Mouse (Mus musculus): ENCODE results near the gene Ptgs1. TPM values are rescaled to one million over a fixed set of nuclear protein-coding genes. Genes with fewer than 3 reads are reported as not detected.

The Ptgs1 gene
- polyA plus RNA-seq, 1 experiment: 122 TPM

GRCm38 (mm10) chr2:36197919-36198881 is 32.0 kb upstream of the Ptgs1 start:
- H3K36me3 ChIP-seq (ENCODE audit: control insufficient read depth, insufficient read depth): no peaks in the 10 kb centered on the region
- H3ac ChIP-seq (ENCODE audit: control insufficient read depth, insufficient read length): no peak overlapping the region
- no peaks in the 10 kb centered on the region for H3K79me2 ChIP-seq (ENCODE audit: control insufficient read depth, insufficient read depth)
- H3K4me2 ChIP-seq (ENCODE audit: low read depth): no peak overlapping the region
- H3K27me3 ChIP-seq (ENCODE audit: control insufficient read depth, insufficient read depth, insufficient read length): no peaks in the 10 kb centered on the region
- TF ChIP-seq TCF3 (IDR thresholded peaks at IDR 0.05; ENCODE audit: insufficient read length, low read depth) (no peak), SRF (IDR thresholded peaks at IDR 0.05; ENCODE audit: control insufficient read depth, insufficient read length, low read depth) (no peak), POLR2A (IDR thresholded peaks at IDR 0.05; ENCODE audit: insufficient read length, low read depth) (no peak)
- no peak overlapping the region for H3K4me3 ChIP-seq

- Histone ChIP-seq H3ac (ENCODE audit: control insufficient read depth, insufficient read length) (no peak overlapping the region), H3K4me3 (no peak overlapping the region), H3K79me2 (ENCODE audit: control insufficient read depth, insufficient read depth) (no peaks in the 10 kb centered on the region), H3K4me2 (ENCODE audit: low read depth) (no peak overlapping the region), H3K27me3 (ENCODE audit: control insufficient read depth, insufficient read depth, insufficient read length) (no peaks in the 10 kb centered on the region), H3K36me3 (ENCODE audit: control insufficient read depth, insufficient read depth) (no peaks in the 10 kb centered on the region)
- TF ChIP-seq TCF12 (IDR thresholded peaks at IDR 0.05; ENCODE audit: insufficient read depth, poor library complexity, severe bottlenecking) (no peak), POLR2A (IDR thresholded peaks at IDR 0.05; ENCODE audit: insufficient read length, low read depth) (no peak), E2F4 (IDR thresholded peaks at IDR 0.05; ENCODE audit: insufficient read depth) (no peak), SRF (IDR thresholded peaks at IDR 0.05; ENCODE audit: control insufficient read depth, insufficient read length, low read depth) (no peak), REST (IDR thresholded peaks at IDR 0.05; ENCODE audit: insufficient read depth, insufficient read length) (no peak), POLR2AphosphoS2 (IDR thresholded peaks at IDR 0.05; ENCODE audit: insufficient read length, low read depth) (no peak), MAX (IDR thresholded peaks at IDR 0.05; ENCODE audit: low read depth) (no peak), USF1 (IDR thresholded peaks at IDR 0.05; ENCODE audit: low read depth) (no peak), TCF3 (IDR thresholded peaks at IDR 0.05; ENCODE audit: insufficient read length, low read depth) (no peak)
Measured at GRCm38 (mm10) chr2:36198882-36199262, 31.4 kb upstream of the Ptgs1 start.

GRCm38 (mm10) chr2:36200813-36201212 is 29.4 kb upstream of the Ptgs1 start:
- Histone ChIP-seq H3K4me2 (ENCODE audit: low read depth) (no peak overlapping the region), H3K4me3 (no peak overlapping the region), H3K79me2 (ENCODE audit: control insufficient read depth, insufficient read depth) (no peaks in the 10 kb centered on the region), H3ac (ENCODE audit: control insufficient read depth, insufficient read length) (no peak overlapping the region), H3K36me3 (ENCODE audit: control insufficient read depth, insufficient read depth) (no peaks in the 10 kb centered on the region), H3K27me3 (ENCODE audit: control insufficient read depth, insufficient read depth, insufficient read length) (no peaks in the 10 kb centered on the region)
- TF ChIP-seq E2F4 (IDR thresholded peaks at IDR 0.05; ENCODE audit: insufficient read depth) (no peak), MYOD1 (IDR thresholded peaks at IDR 0.05; ENCODE audit: control insufficient read depth in 1 of 3, insufficient read length in 2 of 3, low read depth in 2 of 3) (no peak), MAX (IDR thresholded peaks at IDR 0.05; ENCODE audit: low read depth) (no peak), POLR2AphosphoS2 (IDR thresholded peaks at IDR 0.05; ENCODE audit: insufficient read length, low read depth) (no peak), CEBPB (IDR thresholded peaks at IDR 0.05; ENCODE audit: insufficient read depth, poor library complexity, severe bottlenecking) (no peak), TCF3 (IDR thresholded peaks at IDR 0.05; ENCODE audit: insufficient read length, low read depth) (no peak), REST (IDR thresholded peaks at IDR 0.05; ENCODE audit: insufficient read depth, insufficient read length) (no peak), MYOG (IDR thresholded peaks at IDR 0.05; ENCODE audit: control insufficient read depth in 1 of 3, insufficient read depth in 1 of 3, insufficient read length in 2 of 3, low read depth in 2 of 3) (no peak), USF1 (IDR thresholded peaks at IDR 0.05; ENCODE audit: low read depth) (no peak), SRF (IDR thresholded peaks at IDR 0.05; ENCODE audit: control insufficient read depth, insufficient read length, low read depth) (no peak), POLR2A (IDR thresholded peaks at IDR 0.05; ENCODE audit: insufficient read length, low read depth) (no peak), TCF12 (IDR thresholded peaks at IDR 0.05; ENCODE audit: insufficient read depth, poor library complexity, severe bottlenecking) (no peak)

- Histone ChIP-seq H3K4me2 (ENCODE audit: low read depth) (peak overlapping the region; percentile 99), H3K27me3 (ENCODE audit: control insufficient read depth, insufficient read depth, insufficient read length) (no peaks in the 10 kb centered on the region), H3K4me3 (peak overlapping the region; percentile 12), H3K36me3 (ENCODE audit: control insufficient read depth, insufficient read depth) (no peaks in the 10 kb centered on the region), H3ac (ENCODE audit: control insufficient read depth, insufficient read length) (no peak overlapping the region), H3K79me2 (ENCODE audit: control insufficient read depth, insufficient read depth) (no peaks in the 10 kb centered on the region)
- TF ChIP-seq TCF3 (IDR thresholded peaks at IDR 0.05; ENCODE audit: insufficient read length, low read depth) (no peak), REST (IDR thresholded peaks at IDR 0.05; ENCODE audit: insufficient read depth, insufficient read length) (no peak), MYOG (IDR thresholded peaks at IDR 0.05; ENCODE audit: control insufficient read depth in 1 of 3, insufficient read depth in 1 of 3, insufficient read length in 2 of 3, low read depth in 2 of 3) (peak in 1 of 3 experiments; percentile 29), USF1 (IDR thresholded peaks at IDR 0.05; ENCODE audit: low read depth) (no peak), SRF (IDR thresholded peaks at IDR 0.05; ENCODE audit: control insufficient read depth, insufficient read length, low read depth) (no peak), POLR2A (IDR thresholded peaks at IDR 0.05; ENCODE audit: insufficient read length, low read depth) (no peak), MYOD1 (IDR thresholded peaks at IDR 0.05; ENCODE audit: control insufficient read depth in 1 of 3, insufficient read length in 2 of 3, low read depth in 2 of 3) (peak in 2 of 3 experiments; percentile 16 to 29), POLR2AphosphoS2 (IDR thresholded peaks at IDR 0.05; ENCODE audit: insufficient read length, low read depth) (no peak), TCF12 (IDR thresholded peaks at IDR 0.05; ENCODE audit: insufficient read depth, poor library complexity, severe bottlenecking) (no peak)
Measured at GRCm38 (mm10) chr2:36201756-36202610, 28.2 kb upstream of the Ptgs1 start.
